Mouse (Mus musculus) forebrain, embryonic 16.5 days (tissue): ENCODE measurements around the gene Sart3. TPM values are rescaled to one million over a fixed set of nuclear protein-coding genes. Genes with fewer than 3 reads are reported as not detected.
"Not testable (repeated sequence)": the region's sequence is repeated elsewhere in the genome, so short reads cannot be mapped to it uniquely, and the experiment has no call there.

ENCODE experiments used
- ATAC-seq: fragments of 200-750 bp; cut with Nextera tagmentation; 2 replicates; pipeline ENCODE4 v1.8.0; 2017; ENCODE audit warnings: mild to moderate bottlenecking, moderate library complexity
- H3K27ac ChIP-seq: fragments of 300-500 bp; sonication (generic); 2 replicates; pipeline ENCODE4 v1.5.1; 2014; ENCODE audit warnings: low read length, control low read depth
- H3K27me3 ChIP-seq: fragments of 300-500 bp; sonication (generic); replicated peaks from 2 replicates; pipeline ENCODE4 v1.6.1; 2014; ENCODE audit warnings: low read length; ENCODE audit not compliant: control insufficient read depth, insufficient read depth
- H3K36me3 ChIP-seq: fragments of 300-500 bp; sonication (generic); 2 replicates; pipeline ENCODE4 v1.6.1; 2014; ENCODE audit not compliant: control insufficient read depth, insufficient read depth
- H3K4me1 ChIP-seq: fragments of 300-500 bp; sonication (generic); replicated peaks from 2 replicates; pipeline ENCODE4 v1.6.1; 2014; ENCODE audit warnings: low read length; ENCODE audit not compliant: control insufficient read depth, insufficient read depth
- H3K4me2 ChIP-seq: fragments of 300-500 bp; sonication (generic); 2 replicates; pipeline ENCODE4 v1.6.1; 2014; ENCODE audit warnings: mild to moderate bottlenecking, low read length, control low read depth
- H3K4me3 ChIP-seq: fragments of 300-500 bp; sonication (generic); replicated peaks from 2 replicates; pipeline ENCODE4 v1.5.1; 2014; ENCODE audit warnings: mild to moderate bottlenecking, low read length, control low read depth
- H3K9ac ChIP-seq: fragments of 300-500 bp; sonication (generic); replicated peaks from 2 replicates; pipeline ENCODE4 v1.6.1; 2014; ENCODE audit warnings: low read depth, low read length, control low read depth
- H3K9me3 ChIP-seq: fragments of 300-500 bp; sonication (generic); 2 replicates; pipeline ENCODE4 v1.6.1; 2016; ENCODE audit warnings: low read length; ENCODE audit not compliant: control insufficient read depth
- WGBS: fragments of 180-500 bp; shearing (Covaris S2); extraction: QIAGEN DNeasy Blood & Tissue Kit; methylation state at CpG from one replicate; pipeline ENCODE4 v1.1.7; 2014; 5-methylcytosine and 5-hydroxymethylcytosine counted together
- polyA plus RNA-seq: library from polyadenylated mRNA; unstranded; fragments of >200 nt; fragmentation: Nextera tagmentation; extraction: Ambion mirVana; gene quantifications from 2 replicates; pipeline ENCODE4 v1.2.1, GENCODE M21; 2015

Sart3 gene
- 50.7 and 52.7 TPM in 2 replicates for polyA plus RNA-seq

DNA sequence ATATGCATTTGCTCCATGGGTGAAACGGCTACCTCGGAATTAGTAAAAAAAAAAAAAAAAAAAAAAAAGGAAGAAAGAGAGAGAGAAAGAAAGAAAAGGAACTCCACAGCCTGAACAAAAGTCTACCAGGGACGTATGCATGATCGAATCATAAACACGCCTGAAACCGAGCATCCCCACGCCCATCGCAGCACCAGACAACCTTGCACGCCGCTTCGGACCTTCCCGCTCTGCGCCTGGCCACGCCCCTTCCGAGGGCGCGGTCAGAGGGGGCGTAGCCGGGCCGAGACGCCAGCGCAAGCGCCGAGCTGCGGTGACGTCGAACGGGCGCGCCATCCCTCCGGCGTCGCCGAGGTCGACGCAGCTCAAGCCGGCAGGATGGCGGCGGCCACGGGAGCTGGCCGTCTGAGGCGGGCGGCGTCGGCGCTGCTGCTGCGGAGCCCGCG is at the start of gene Sart3, which contains the start of gene Iscu:
Sart3 (minus strand) TSS at position 61 of the 446 bp plus-strand sequence.
Iscu (plus strand) TSS at position 299 of the 446 bp plus-strand sequence.
- H3K36me3 ChIP-seq = peaks cover 4% of the 10 kb centered on the region; the same call in 1 of the 2 replicates
- ATAC-seq = peak; percentile 77
- 0% methylated on average over 46 of the region's 49 CpGs for WGBS
- peaks cover 26% of the 10 kb centered on the region for H3K4me1 ChIP-seq
- no peaks in the 10 kb centered on the region for H3K9me3 ChIP-seq
- H3K4me2 ChIP-seq = peak within 1 kb of the TSS; percentile 57
- peak within 1 kb of the TSS; percentile 100 for H3K4me3 ChIP-seq
- peak within 1 kb of the TSS; percentile 89 for H3K9ac ChIP-seq
- H3K27ac ChIP-seq = peak within 1 kb of the TSS; percentile 99
- H3K27me3 ChIP-seq = no peaks in the 10 kb centered on the region

GRCm38 (mm10) chr5:113818572-113818971 is 46.3 kb upstream of the Sart3 start:
- no peak overlapping the region for H3K4me3 ChIP-seq
- no peak overlapping the region for H3K4me2 ChIP-seq
- H3K9me3 ChIP-seq = no peaks in the 10 kb centered on the region
- no peak overlapping the region for H3K9ac ChIP-seq
- H3K27me3 ChIP-seq = no peaks in the 10 kb centered on the region
- H3K36me3 ChIP-seq = no peaks in the 10 kb centered on the region
- WGBS = 67% methylated on average over 14 of the region's 14 CpGs
- ATAC-seq = no peak
- no peak overlapping the region for H3K27ac ChIP-seq
- H3K4me1 ChIP-seq = 0 out of 2 replicates have a peak, but pooled peaks cover 3% of the 10 kb centered on the region

- Histone ChIP-seq H3K4me1 (0 out of 2 replicates have a peak, but pooled peaks cover 3% of the 10 kb centered on the region), H3K9me3 (peaks cover 7% of the 10 kb centered on the region; the same call in 1 of the 2 replicates), H3K36me3 (no peaks in the 10 kb centered on the region), H3K9ac (no peak overlapping the region), H3K4me2 (peak overlapping the region; percentile 12; the same call in 1 of the 2 replicates), H3K27me3 (no peaks in the 10 kb centered on the region), H3K27ac (no peak overlapping the region), H3K4me3 (no peak overlapping the region)
- whole genome bisulfite sequencing = 10% methylated on average over 15 of the region's 15 CpGs
- ATAC-seq = no peak
These were observed 43.4 kb upstream of the Sart3 start for GRCm38 (mm10) chr5:113815638-113816152.

GRCm38 (mm10) chr5:113815041-113815389 is 42.7 kb upstream of the Sart3 start:
- no peak overlapping the region for H3K4me2 ChIP-seq
- H3K9me3 ChIP-seq = peaks cover 7% of the 10 kb centered on the region; the same call in 1 of the 2 replicates
- 53% methylated on average over 11 of the region's 11 CpGs for WGBS
- H3K9ac ChIP-seq = no peak overlapping the region
- no peak for ATAC-seq
- H3K27me3 ChIP-seq = no peaks in the 10 kb centered on the region
- 0 out of 2 replicates have a peak, but pooled peaks cover 3% of the 10 kb centered on the region for H3K4me1 ChIP-seq
- H3K27ac ChIP-seq = no peak overlapping the region
- H3K36me3 ChIP-seq = no peaks in the 10 kb centered on the region
- H3K4me3 ChIP-seq = no peak overlapping the region

- Histone ChIP-seq H3K9me3 (peaks cover 7% of the 10 kb centered on the region; the same call in 1 of the 2 replicates), H3K9ac (no peak overlapping the region), H3K4me1 (0 out of 2 replicates have a peak, but pooled peaks cover 3% of the 10 kb centered on the region), H3K36me3 (no peaks in the 10 kb centered on the region), H3K27ac (no peak overlapping the region), H3K4me3 (no peak overlapping the region), H3K27me3 (no peaks in the 10 kb centered on the region), H3K4me2 (no peak overlapping the region)
- no peak for ATAC-seq
- WGBS = 41% methylated on average over 27 of the region's 27 CpGs
These were observed 42.1 kb upstream of the Sart3 start for GRCm38 (mm10) chr5:113814111-113815040.

- H3K9ac ChIP-seq = no peak overlapping the region
- WGBS = 22% methylated on average over 9 of the region's 9 CpGs
- H3K27me3 ChIP-seq = no peaks in the 10 kb centered on the region
- H3K9me3 ChIP-seq = peaks cover 7% of the 10 kb centered on the region; the same call in 1 of the 2 replicates
- no peak overlapping the region for H3K27ac ChIP-seq
- H3K4me1 ChIP-seq = 0 out of 2 replicates have a peak, but pooled peaks cover 3% of the 10 kb centered on the region
- no peak for ATAC-seq
- no peaks in the 10 kb centered on the region for H3K36me3 ChIP-seq
- H3K4me3 ChIP-seq = no peak overlapping the region
- no peak overlapping the region for H3K4me2 ChIP-seq
These were observed 41.3 kb upstream of the Sart3 start for GRCm38 (mm10) chr5:113813608-113814007.

DNA sequence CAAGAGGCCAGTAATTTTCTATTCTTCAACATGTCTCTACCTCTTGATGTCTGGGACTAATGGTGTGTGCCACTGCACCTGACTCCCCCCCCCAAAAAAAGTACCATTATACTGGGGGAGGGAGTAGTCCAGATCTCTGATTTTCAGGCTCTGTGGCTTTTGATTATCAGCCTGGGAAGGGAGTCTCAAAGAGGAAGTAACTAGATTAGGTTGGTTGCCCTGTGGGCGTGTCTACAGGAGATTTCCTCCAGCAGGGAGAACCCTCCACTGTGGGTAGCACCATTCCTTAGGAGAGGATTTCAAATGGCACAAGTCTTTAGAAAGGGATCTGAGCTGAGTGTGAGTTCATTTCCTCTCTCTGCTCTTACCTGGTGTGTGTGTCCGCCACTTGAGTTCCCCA is 40.3 kb upstream of the Sart3 start:
- no peak overlapping the region for H3K27ac ChIP-seq
- ATAC-seq = no peak

DNA sequence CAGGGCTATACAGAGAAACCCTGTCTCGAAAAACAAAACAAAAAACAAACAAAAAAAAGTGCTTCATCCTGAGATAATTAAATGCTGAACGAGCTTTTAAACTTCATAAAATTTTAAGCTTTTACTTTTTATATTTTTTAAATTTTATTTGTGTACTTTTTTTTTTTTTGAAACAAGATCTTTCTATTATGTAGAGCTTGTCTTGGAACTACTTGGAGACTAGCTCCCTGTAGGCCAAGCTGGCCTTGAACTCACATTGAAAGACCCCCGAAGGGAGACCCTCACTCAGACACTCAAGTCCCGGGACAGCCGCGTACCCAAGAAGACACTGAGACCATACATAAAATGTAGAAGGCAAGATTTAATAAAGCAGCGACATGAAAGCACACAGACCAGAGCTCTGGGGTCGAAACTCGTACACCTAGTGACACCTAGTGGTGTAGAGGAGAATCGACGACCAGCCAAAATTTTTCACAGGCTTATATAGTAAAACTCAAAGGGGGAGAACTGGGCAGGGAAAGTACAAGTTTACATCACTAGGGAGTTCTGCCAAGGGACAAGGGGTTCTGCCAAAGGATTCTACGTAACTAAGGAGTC is 39.6 kb upstream of the Sart3 start:
- not testable (repeated sequence) for H3K27me3 ChIP-seq, H3K4me3 ChIP-seq, H3K4me1 ChIP-seq, H3K9ac ChIP-seq, H3K4me2 ChIP-seq, H3K9me3 ChIP-seq, H3K36me3 ChIP-seq, H3K27ac ChIP-seq, ATAC-seq
- WGBS = 24% methylated on average over 11 of the region's 12 CpGs

More for the DNA sequence above, 40.3 kb upstream of the Sart3 start:
- peaks cover 7% of the 10 kb centered on the region; the same call in 1 of the 2 replicates for H3K9me3 ChIP-seq
- H3K4me1 ChIP-seq = 0 out of 2 replicates have a peak, but pooled peaks cover 3% of the 10 kb centered on the region
- no peaks in the 10 kb centered on the region for H3K27me3 ChIP-seq
- no peaks in the 10 kb centered on the region for H3K36me3 ChIP-seq
- 96% methylated on average over 2 of the region's 2 CpGs for WGBS
- no peak overlapping the region for H3K4me3 ChIP-seq
- H3K9ac ChIP-seq = no peak overlapping the region
- no peak overlapping the region for H3K4me2 ChIP-seq

DNA sequence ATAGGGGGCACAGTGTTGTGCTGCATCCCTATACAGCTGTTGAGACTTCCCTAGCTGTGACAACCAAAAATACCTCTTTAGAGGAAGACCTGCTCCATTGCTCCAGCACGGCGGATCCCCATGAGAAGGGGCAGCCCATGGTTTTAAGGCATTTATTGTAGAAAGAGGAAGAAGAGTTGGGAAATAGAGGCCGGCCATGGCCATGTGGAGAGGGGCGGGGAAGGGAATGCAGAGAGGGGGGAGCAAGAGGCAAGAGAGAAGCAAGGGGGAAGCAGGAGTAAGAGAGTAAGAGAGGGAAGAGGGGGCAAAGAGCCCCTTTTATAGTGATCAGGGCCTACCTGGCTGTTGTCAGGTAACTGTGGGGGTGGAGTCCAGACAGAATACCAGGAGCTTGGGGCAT is 37.8 kb upstream of the Sart3 start:
- Histone ChIP-seq H3K27ac (no peak overlapping the region), H3K4me3 (no peak overlapping the region), H3K4me2 (no peak overlapping the region), H3K4me1 (no peaks in the 10 kb centered on the region), H3K9ac (no peak overlapping the region), H3K36me3 (no peaks in the 10 kb centered on the region), H3K27me3 (no peaks in the 10 kb centered on the region), H3K9me3 (peaks cover 7% of the 10 kb centered on the region; the same call in 1 of the 2 replicates)
- WGBS = 94% methylated on average over 4 of the region's 4 CpGs
- no peak for ATAC-seq
